Mouse (Mus musculus): Measurements from ENCODE around the gene Vmn1r57.
"Not testable (repeated sequence)": the region's sequence is repeated elsewhere in the genome, so short reads cannot be mapped to it uniquely, and the experiment has no call there.

Gene Vmn1r57

GRCm38 (mm10) chr7:5218193-5218592 lies at the start of gene Vmn1r57:
Gene Vmn1r57 (plus strand): TSS chr7:5218493.
- DNase-seq: not testable (repeated sequence)

- not testable (repeated sequence) for DNase-seq
Measured at GRCm38 (mm10) chr7:5196647-5197046, 21.6 kb upstream of the Vmn1r57 start, which contains the start of gene Vmn1r56. Gene Vmn1r56 (minus strand): TSS chr7:5196747.

GRCm38 (mm10) chr7:5263051-5263450 lies 44.8 kb downstream of the Vmn1r57 start:
- DNase-seq: no peak
